Mouse (Mus musculus): Measurements from ENCODE around the gene Mvp.

Mvp gene

DNA sequence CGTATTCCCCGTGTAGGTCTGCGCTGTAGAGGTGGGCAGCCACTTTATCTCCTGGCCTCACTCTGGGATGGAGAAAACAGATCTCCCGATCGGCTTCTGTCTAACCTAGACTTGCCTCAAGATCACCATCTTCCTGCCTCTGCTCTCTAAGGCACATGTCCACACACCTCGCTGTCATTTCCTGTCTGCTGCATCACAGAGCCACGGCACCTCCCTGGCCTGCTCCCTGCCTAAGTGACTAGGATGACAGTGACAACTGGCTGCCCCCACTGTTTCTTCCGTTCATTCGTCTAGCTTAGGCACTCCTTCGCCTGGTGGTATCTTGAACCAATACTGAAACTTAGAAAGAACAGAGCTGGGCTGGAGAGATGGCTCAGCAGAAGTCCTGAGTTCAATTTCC is 14.9 kb downstream of the Mvp start:
- in situ Hi-C loops (cut with MboI; ENCODE audit: low sequenced_read_pairs) = no loop called here

DNA sequence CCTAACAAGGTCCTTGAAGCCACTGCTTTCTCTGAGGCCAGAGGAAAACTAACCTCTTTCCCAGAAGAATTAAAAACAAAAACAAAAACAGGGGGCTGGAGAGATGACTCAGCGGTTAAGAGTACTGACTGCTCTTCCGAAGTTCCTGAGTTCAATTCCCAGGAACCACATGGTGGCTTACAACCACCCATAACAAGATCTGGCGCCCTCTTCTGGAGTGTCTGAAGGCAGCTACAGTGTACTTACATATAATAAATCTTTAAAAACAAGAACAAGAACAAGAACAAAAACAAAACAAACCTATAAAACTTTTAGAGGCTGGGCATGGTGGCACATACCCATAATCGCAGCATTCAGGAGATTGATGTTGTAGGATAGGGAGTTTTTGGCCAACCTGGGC is 18.0 kb downstream of the Mvp start:
- in situ Hi-C loops (cut with MboI; ENCODE audit: low sequenced_read_pairs) = no loop called here

DNA sequence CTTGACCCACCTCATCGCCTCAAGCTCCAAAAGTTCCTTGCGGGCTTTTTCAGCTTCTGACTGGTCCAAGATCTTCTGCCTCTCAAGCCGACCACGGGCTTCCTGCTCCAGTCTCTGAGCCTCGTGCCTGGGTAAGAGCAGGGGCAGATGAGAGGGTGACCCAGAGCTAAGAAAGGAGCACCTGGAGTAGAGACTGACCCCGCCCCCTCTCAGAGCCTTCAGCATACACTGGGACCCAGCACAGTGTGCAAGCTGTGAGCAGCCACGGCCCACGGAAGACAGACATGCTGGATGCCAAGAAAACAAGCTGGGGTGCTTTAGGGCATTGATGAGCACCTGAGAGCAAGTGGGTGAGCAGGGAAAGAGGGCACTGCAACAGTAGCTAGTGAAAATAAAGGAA is 25.6 kb downstream of the Mvp start:
- in situ Hi-C loops (cut with MboI; ENCODE audit: low sequenced_read_pairs) = no loop called here

DNA sequence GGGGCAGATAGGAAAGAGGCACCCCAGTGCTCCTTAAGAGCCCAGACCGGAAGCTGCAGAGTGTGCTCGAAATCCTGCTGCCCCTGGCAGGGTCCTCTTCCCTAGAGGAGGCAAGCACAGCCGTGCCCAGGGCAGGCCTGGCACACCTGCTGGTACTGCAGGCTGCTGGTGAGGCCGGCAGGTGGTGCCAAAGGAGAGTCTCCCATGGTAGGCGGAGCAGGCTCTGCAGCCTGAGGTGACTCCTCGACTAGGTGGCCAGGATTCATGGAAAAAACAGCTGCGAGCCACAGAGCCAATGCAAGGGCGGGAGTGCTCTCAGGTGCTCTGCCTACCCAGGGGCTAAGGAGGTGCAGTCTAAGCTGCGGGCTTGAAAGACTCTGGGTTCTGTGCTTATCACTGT is 28.1 kb downstream of the Mvp start:
- in situ Hi-C loops (cut with MboI; ENCODE audit: low sequenced_read_pairs) = no loop called here

DNA sequence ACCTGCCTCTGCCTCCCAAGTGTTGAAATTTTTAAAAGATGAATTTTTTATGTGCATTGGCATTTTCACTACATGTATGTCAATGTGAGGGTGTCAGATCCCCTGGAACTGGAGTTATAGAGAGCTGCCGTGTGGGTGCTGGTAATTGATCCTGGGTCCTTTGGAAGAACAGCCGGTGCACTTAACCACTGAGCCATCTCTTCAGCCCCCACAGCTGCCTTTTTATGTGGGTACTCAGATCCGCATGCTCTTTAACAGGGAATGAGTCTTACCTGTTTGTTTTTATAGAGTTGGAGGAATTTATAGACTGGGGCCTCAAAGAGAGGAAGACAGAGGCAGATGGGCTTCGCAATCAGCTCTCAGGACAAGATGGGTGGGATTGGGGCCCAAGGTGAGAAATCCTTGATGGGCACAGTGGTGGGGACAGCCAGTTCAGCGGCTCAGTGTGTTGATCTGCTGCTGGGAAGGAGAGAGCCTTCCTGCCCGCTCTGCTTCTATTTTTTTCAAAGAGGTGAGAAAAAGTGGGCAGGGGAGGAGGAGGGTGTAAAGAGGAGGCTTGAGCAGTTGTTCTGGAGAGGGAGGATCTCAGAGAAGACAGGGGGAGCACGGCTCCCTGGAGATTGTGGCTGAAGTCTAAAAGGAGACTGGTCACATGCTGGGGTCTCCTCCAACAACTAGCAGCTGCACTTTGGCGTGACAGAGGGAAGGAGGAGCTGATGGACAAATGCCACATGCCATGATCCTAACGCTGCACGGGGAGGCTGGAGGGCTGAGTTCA is 29.6 kb downstream of the Mvp start:
- in situ Hi-C loops (cut with MboI; ENCODE audit: low sequenced_read_pairs) = no loop called here

DNA sequence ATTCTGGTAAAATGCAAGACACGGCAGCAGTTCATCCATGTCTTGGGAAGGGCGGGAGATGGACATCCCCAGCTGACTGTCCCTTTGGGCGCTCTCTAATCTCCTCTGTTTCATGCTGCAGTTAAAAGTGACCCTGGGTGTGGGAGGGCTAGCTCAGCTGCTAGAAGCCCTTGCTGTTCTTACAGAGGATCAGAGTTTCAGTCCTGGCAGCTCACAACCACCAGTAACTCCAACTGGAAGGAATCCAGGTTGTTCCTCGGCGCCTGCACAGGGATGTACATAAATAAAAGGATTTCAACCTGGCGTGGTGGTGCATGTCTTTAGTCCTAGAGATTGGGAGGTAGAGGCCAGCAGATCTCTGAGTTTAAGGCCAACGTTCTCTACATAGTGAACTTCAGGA is 31.3 kb downstream of the Mvp start:
- in situ Hi-C loops (cut with MboI; ENCODE audit: low sequenced_read_pairs) = no loop called here

DNA sequence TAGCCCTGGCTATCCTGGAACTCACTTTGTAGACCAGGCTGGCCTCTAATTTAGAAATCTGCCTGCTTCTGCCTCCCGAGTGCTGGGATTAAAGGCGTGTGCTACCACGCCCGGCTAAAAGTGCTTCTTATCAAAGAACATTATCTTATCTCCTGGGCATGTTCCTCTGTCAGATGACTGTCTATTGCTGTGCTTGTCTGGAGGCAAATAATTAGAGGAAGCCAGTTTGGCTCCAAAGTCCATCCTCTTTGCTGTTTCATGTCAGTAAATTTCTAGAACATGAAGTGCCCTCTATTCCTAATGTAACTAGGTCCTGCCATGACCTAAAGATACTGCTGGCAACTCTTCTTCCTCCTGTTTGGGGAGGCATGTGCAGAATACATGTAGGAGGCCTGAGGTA is 32.4 kb downstream of the Mvp start:
- in situ Hi-C loops (cut with MboI; ENCODE audit: low sequenced_read_pairs) = no loop called here

DNA sequence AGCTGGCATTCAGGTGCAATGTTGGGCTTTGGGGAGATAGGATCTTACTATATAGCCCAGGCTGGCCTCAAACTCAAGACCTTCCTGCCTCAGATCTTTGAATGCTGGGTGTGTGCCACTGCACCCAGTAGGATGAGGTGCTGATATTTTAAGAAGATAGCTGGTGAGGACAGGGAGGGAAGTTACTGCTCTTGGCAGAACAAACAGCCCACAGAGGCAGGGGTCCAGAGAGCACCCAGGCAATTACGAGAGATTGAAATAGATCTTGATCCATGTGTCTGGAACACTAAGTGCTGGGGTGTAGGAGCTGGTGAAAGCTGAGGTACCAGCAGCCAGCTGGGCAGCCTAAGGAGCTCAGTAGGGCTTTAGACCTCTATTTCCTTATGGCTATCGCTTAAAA is 32.8 kb downstream of the Mvp start:
- in situ Hi-C loops (cut with MboI; ENCODE audit: low sequenced_read_pairs) = no loop called here

DNA sequence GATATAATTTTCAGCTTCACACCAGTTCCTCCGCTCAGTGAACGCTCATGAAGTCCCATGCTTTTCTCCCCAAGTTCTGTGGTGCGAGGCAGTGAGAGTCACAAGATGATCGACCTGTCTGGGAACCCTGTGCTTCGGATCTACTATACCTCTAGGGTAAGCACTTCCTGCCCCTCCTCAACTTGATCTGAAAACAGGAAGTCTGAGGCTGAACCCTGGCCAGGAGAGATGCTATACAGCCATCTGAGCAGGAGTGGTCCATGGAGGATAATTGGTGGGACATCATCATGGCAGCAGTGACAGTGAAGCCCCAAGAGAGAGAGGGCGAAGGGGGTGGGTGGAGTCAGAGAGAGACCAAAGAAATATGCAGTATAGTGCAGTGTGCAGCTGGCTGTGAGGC is 35.6 kb downstream of the Mvp start:
- in situ Hi-C loops (cut with MboI; ENCODE audit: low sequenced_read_pairs) = no loop called here

DNA sequence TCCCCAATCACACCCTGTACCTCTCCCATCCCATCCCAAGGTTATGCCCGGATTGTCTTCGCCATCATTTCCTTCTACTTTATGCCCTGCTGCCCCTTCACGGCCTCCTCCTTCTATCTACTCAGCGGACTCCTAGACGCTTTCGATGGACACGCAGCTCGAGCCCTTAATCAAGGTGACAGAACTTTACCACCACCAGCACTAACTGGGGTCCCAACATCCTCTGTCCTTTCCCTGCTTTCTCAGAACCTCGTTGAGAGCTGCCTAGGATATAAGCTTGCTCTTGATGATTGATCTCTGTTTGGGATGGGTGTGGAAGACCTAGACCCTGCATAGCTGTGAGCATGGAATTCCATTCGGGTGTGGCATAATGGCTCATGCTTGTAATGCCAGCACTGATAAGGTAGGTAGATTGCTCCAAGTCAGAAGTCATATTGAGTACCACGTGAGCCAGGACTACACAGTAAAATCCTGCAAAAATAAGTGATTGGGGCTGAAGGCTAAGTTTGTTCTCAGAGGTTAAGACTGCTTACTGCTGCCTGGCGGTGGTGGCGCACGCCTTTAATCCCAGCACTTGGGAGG is 37.5 kb downstream of the Mvp start:
- in situ Hi-C loops (cut with MboI; ENCODE audit: low sequenced_read_pairs) = no loop called here

DNA sequence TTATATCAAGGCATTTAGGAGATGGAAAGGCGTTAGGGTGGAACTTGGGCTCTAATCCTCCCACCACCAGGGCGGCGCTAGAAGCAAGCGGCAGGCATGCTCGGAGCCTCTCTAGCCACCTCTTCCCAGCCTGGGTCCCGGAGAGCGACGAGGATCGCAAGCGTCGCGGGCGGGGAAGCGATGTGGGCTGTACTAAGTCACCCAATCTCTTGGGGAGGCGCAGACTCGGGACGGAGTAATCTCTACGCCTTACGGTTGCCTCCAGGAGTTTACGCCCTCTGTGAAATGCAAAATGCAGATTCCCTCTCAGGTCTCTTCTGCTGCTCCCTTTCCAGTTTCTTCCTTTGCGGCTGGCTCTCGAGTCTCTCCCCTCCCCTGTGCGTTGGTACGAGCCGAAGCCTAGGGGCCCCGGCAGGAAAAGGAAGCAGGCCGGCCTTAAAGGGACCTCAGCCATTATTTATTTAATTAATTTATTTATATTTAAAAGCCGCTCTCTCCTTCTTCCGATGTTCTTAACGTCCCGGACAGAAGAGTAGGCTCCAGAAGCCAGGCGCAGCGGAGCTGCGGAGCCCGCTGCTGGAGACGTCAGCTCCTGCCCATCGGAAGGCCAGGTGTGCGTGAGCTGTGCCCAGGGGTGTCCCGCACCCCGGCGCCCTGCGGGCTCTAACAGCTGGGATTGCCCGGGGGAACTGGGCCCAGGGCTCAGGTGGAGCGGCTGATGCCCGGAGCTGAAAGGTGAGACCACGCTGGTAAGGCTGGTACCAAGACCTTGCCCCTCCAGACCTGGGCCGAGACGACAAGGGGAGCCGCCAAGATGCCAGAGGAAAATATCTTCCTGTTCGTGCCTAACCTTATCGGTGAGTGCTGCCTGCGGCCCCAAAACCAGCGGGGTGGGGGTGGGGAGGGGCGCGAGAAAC is 38.2 kb downstream of the Mvp start, which contains the start of gene Cdiptos:
Cdiptos (minus strand) TSS at position 149 of the 917 bp plus-strand sequence.
- in situ Hi-C loops (cut with MboI; ENCODE audit: low sequenced_read_pairs) = no loop called here

DNA sequence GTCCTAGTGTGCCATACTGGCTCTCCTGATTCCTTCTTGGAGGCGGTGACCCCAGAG is 38.7 kb downstream of the Mvp start, which contains the start of gene Cdipt:
Cdipt (plus strand) TSS at position 22 of the 57 bp plus-strand sequence.
- in situ Hi-C loops (cut with MboI; ENCODE audit: low sequenced_read_pairs) = no loop called here

DNA sequence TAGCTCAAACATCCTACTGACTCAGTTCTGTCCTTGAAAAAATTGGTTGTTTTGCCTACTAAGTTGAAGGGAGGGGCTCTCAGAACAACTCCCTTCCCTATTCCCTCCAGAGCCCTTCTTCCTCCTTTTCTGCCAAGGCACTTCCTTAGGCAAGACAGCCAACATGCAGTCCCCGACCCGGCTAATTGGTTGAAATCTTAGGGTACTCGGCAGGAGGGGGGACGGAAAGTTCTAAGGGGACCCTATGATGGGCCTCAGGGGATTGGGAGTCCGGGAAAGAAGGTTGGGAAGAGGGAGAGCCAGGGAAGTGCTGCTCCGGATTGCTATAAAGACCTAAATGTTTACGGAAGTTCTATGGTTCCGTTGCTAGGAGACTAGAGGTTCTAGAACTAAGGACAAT is 38.9 kb downstream of the Mvp start:
- in situ Hi-C loops (cut with MboI; ENCODE audit: low sequenced_read_pairs) = no loop called here

DNA sequence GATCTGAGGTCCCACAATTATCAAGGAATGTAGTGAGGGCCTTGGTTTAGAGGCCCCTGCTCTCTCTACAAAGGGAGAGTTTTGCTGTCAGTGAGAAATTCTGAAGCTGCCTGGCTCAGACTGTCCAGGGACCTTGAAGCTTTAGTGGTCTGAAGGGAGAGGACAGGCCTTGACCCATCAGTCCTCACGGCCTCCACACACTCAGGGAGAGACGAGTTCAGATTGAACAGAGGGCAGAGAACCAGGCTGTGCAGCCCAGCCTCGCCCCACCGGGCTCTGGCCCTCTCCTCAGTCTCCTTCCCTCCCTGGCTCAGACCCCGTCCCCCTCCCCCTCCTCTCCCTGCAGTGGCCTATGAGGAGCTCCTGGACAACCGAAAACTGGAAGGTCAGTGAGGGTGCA is 47.1 kb downstream of the Mvp start:
- in situ Hi-C loops (cut with MboI; ENCODE audit: low sequenced_read_pairs) = no loop called here

DNA sequence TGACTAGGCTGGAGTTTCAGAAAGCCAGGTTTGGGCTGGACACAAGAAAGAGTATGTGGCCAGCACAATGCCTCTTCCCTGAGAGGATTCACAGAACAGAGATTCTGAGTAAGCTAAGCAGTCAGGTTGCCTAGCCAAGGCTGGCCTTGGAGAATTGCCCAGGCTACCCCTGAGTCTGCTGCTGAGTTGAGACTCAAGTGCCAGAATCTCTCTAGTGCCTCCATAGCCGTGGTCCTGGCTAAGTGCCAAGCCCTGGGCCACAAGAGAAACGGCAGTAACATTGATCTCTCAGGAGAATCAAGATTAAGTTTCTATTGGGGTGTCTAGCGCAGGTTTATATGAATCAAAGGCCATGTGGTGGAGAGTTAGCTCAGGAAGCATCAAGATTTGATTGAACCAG is 48.9 kb downstream of the Mvp start:
- in situ Hi-C loops (cut with MboI; ENCODE audit: low sequenced_read_pairs) = no loop called here

DNA sequence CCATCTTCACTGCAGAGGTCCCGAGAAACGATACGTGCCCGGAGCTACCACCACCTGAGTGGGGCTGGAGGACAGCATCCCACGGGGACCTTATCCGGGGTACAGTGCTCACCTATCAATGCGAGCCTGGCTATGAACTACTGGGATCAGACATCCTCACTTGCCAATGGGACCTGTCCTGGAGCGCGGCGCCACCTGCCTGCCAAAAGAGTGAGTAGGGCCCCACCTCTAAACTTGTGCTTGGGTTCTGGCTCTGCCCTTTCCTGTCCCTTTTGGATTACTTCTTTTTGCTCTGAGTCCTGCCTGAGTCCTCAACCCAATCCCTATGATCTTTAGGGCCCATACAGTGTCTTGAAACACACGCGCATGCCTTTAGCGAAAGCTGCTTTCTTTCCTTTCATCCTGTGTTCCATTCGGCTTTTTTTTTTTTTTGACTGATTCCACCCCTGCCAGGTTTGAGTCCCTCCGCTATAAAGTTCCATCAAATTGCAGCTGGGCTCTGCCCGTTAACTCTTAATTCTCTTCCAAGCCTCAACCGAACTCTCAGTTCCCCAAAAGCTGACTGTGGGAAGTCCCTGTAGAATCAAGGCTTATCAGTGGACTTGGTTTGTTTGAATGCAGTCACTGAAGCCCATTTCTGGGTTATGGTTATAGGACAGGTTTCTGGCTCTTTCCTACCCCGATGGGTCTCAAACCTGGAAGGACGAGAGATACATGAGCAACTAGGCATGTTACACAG is 50.7 kb downstream of the Mvp start:
- in situ Hi-C loops (cut with MboI; ENCODE audit: low sequenced_read_pairs) = no loop called here

DNA sequence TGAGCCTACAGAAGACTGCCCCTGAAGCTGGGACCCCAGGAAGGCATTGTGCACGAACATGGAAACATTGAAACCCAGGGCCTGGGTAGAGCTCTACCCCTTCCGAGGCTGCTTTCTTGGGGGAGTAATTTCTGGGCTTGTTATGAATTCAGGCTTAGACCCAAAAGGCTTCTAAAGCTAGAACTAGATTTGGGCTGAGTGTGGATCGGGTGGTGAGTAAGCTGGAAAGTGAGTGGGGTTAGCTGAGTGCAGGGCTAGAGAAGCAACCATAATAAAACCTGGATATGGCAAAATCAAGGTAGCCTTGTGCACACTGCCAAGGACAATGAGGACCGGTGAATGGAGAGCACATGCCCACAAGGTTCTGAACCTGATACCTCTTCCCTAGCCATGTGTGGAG is 52.5 kb downstream of the Mvp start:
- in situ Hi-C loops (cut with MboI; ENCODE audit: low sequenced_read_pairs) = no loop called here

DNA sequence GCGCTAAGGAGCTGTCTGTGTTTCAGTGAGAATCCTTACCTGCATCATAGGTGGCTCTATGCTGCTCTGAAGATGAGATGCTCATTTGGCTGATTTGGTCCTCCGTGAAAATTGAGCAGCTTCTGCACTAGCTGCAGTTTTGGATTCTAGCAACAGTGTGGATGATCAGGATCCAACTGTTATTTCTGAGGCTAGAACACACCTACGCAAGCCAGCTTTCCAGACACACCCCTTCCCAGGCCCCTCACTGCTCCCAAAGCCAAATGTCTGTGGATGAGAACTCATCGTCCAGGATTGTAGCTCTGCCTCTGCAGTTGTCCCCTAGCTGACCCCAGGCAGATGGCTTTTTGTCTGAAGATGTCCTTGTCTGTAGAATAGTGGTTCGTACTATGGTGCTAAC is 53.3 kb downstream of the Mvp start:
- in situ Hi-C loops (cut with MboI; ENCODE audit: low sequenced_read_pairs) = no loop called here

DNA sequence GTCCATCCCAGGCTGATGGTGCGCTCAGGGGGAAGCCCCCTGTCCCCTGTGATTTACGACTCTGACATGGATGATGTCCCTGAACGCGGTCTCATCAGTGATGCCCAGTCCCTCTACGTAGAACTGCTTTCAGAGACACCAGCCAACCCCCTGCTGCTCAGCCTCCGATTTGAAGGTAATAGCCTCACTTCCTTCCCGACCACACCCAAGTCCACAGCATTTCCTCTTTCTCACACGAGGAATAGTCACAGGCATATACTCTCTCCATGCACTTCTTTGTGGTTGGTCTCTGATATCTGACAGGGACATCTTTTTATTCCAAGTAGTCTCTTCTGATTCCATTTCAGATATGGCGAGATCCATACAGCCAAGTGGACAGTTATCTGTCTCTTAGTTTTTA is 54.6 kb downstream of the Mvp start:
- in situ Hi-C loops (cut with MboI; ENCODE audit: low sequenced_read_pairs) = no loop called here

DNA sequence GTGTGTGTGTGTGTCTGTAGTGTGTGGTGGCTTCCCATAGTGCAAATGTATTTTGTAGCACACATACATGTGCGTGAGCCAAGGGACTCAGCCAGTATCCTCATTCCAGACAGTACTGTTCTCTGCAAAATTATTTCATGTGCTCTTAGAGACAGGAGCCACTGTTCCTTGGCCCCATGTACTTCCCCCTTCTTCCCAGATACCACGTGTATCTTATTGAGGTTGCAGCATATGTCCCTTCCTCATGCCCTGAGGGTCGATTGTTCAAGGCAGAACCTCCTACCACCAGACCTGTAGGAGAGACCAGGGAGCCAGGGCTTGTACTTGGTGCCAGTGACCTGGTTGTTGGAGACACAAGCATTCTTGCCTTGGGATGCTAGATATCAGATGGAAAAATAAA is 59.3 kb downstream of the Mvp start:
- in situ Hi-C loops (cut with MboI; ENCODE audit: low sequenced_read_pairs) = no loop called here

DNA sequence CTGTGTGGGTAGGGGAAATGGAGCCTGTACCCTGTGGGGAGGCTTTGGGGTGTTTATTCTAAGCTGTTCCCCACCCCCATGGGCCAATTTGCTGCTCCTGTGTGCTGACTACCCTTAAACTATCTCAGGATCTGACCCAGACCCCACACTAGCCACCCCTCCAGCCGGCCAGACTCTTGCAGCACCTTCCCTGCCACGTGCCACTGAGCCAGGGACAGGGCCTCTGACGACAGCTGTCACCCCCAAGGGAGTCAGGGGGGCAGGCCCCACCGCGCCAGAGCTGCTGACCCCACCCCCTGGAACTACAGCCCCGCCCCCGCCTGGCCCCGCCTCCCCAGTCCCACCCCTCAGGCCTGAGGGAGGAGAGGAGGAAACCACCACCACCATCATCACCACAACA is 61.8 kb downstream of the Mvp start:
- in situ Hi-C loops (cut with MboI; ENCODE audit: low sequenced_read_pairs) = no loop called here

DNA sequence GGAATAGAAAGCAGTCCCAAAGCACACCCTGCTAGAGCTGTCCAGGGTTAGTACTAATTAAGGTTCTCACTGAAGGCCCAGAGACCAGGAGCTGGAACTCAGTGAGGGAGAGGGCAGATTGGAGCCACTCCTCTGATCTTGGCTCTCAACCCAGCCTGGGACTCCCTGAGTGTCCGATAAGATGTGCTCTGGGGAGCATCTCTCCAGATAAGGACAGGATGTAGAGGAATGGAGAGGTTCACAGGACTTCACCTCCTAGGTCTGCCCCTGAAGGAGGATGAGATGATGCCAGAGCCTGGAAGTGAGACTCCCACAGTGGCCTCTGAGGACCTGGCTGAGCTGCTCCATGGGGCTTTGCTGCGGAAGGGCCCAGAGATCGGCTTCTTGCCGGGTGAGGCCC is 62.7 kb downstream of the Mvp start:
- in situ Hi-C loops (cut with MboI; ENCODE audit: low sequenced_read_pairs) = no loop called here
